Mouse (Mus musculus): ENCODE data around the gene Aak1. TPM values are rescaled to one million over a fixed set of nuclear protein-coding genes. Genes with fewer than 3 reads are reported as not detected.
"Not testable (repeated sequence)": the region's sequence is repeated elsewhere in the genome, so short reads cannot be mapped to it uniquely, and the experiment has no call there.

Gene Aak1
- polyA plus RNA-seq, 1 experiment from 2014 or later: 7.3 TPM

GRCm38 (mm10) chr6:86874711-86875375 is 25.5 kb downstream of the Aak1 start:
- H3K9ac ChIP-seq (ENCODE audit: low read depth, low read length): no peak overlapping the region
- no peaks in the 10 kb centered on the region for H3K36me3 ChIP-seq (ENCODE audit: insufficient read depth, low read length)
- H3K27me3 ChIP-seq (ENCODE audit: insufficient read depth, low read length): no peaks in the 10 kb centered on the region
- DNase-seq (ENCODE audit: low spot score) (no peak), ATAC-seq (replicated peaks; ENCODE audit: low FRiP score, low read depth) (no peak)
- H3K9me3 ChIP-seq (replicated peaks; ENCODE audit: low read length): no peaks in the 10 kb centered on the region
- H3K4me2 ChIP-seq (ENCODE audit: low read length): no peak overlapping the region
- TF ChIP-seq CTCF (IDR thresholded peaks at IDR 0.05; ENCODE audit: low read depth): no peak
- H3K4me1 ChIP-seq (replicated peaks; ENCODE audit: insufficient read depth, low read length): no peaks in the 10 kb centered on the region
- H3K4me3 ChIP-seq (replicated peaks; ENCODE audit: low read depth, low read length): no peak overlapping the region
- 90% methylated on average over 6 of the region's 6 CpGs for WGBS
- H3K27ac ChIP-seq: no peak overlapping the region

- DNase-seq (ENCODE audit: low spot score) (no peak), ATAC-seq (replicated peaks; ENCODE audit: low FRiP score, low read depth) (no peak)
- Histone ChIP-seq H3K27ac (no peak overlapping the region), H3K36me3 (ENCODE audit: insufficient read depth, low read length) (no peaks in the 10 kb centered on the region), H3K9me3 (replicated peaks; ENCODE audit: low read length) (no peaks in the 10 kb centered on the region), H3K27me3 (ENCODE audit: insufficient read depth, low read length) (no peaks in the 10 kb centered on the region), H3K4me3 (replicated peaks; ENCODE audit: low read depth, low read length) (no peak overlapping the region), H3K4me1 (replicated peaks; ENCODE audit: insufficient read depth, low read length) (no peaks in the 10 kb centered on the region), H3K4me2 (ENCODE audit: low read length) (no peak overlapping the region), H3K9ac (ENCODE audit: low read depth, low read length) (no peak overlapping the region)
- no peak for TF ChIP-seq CTCF (IDR thresholded peaks at IDR 0.05; ENCODE audit: low read depth)
- WGBS: 52% methylated on average over 1 of the region's 1 CpGs
Observed at GRCm38 (mm10) chr6:86876451-86876850, 27.1 kb downstream of the Aak1 start.

- H3K27ac ChIP-seq; H3K4me3 ChIP-seq (replicated peaks; ENCODE audit: low read depth, low read length); H3K36me3 ChIP-seq (ENCODE audit: insufficient read depth, low read length); H3K4me1 ChIP-seq (replicated peaks; ENCODE audit: insufficient read depth, low read length); H3K9me3 ChIP-seq (replicated peaks; ENCODE audit: low read length); ATAC-seq (replicated peaks; ENCODE audit: low FRiP score, low read depth); H3K4me2 ChIP-seq (ENCODE audit: low read length); DNase-seq (ENCODE audit: low spot score); H3K9ac ChIP-seq (ENCODE audit: low read depth, low read length); H3K27me3 ChIP-seq (ENCODE audit: insufficient read depth, low read length): not testable (repeated sequence)
- TF ChIP-seq CTCF (IDR thresholded peaks at IDR 0.05; ENCODE audit: low read depth): peak; percentile 23; the same call in 1 of the 2 replicates
- WGBS: 80% methylated on average over 3 of the region's 3 CpGs
Observed at GRCm38 (mm10) chr6:86878656-86879055, 29.3 kb downstream of the Aak1 start.

- no peak overlapping the region for H3K4me2 ChIP-seq (ENCODE audit: low read length)
- no peak for TF ChIP-seq CTCF (IDR thresholded peaks at IDR 0.05; ENCODE audit: low read depth)
- no peak overlapping the region for H3K27ac ChIP-seq
- no peaks in the 10 kb centered on the region for H3K27me3 ChIP-seq (ENCODE audit: insufficient read depth, low read length)
- 73% methylated on average over 4 of the region's 4 CpGs for WGBS
- peak; percentile 24 for DNase-seq (ENCODE audit: low spot score)
- ATAC-seq (replicated peaks; ENCODE audit: low FRiP score, low read depth): no peak
- H3K4me3 ChIP-seq (replicated peaks; ENCODE audit: low read depth, low read length): no peak overlapping the region
- H3K9ac ChIP-seq (ENCODE audit: low read depth, low read length): no peak overlapping the region
- no peaks in the 10 kb centered on the region for H3K4me1 ChIP-seq (replicated peaks; ENCODE audit: insufficient read depth, low read length)
- no peaks in the 10 kb centered on the region for H3K9me3 ChIP-seq (replicated peaks; ENCODE audit: low read length)
- no peaks in the 10 kb centered on the region for H3K36me3 ChIP-seq (ENCODE audit: insufficient read depth, low read length)
Observed at GRCm38 (mm10) chr6:86879314-86879713, 30.0 kb downstream of the Aak1 start.

- no peak overlapping the region for H3K9ac ChIP-seq (ENCODE audit: low read depth, low read length)
- no peaks in the 10 kb centered on the region for H3K4me1 ChIP-seq (replicated peaks; ENCODE audit: insufficient read depth, low read length)
- no peaks in the 10 kb centered on the region for H3K27me3 ChIP-seq (ENCODE audit: insufficient read depth, low read length)
- H3K4me3 ChIP-seq (replicated peaks; ENCODE audit: low read depth, low read length): no peak overlapping the region
- no peak overlapping the region for H3K4me2 ChIP-seq (ENCODE audit: low read length)
- no peaks in the 10 kb centered on the region for H3K9me3 ChIP-seq (replicated peaks; ENCODE audit: low read length)
- 79% methylated on average over 2 of the region's 2 CpGs for WGBS
- H3K27ac ChIP-seq: no peak overlapping the region
- ATAC-seq (replicated peaks; ENCODE audit: low FRiP score, low read depth): no peak
- TF ChIP-seq CTCF (IDR thresholded peaks at IDR 0.05; ENCODE audit: low read depth): no peak
- DNase-seq (ENCODE audit: low spot score): no peak
- no peaks in the 10 kb centered on the region; the same call in 1 of the 2 replicates for H3K36me3 ChIP-seq (ENCODE audit: insufficient read depth, low read length)
Observed at GRCm38 (mm10) chr6:86884230-86884629, 34.9 kb downstream of the Aak1 start.

- no peak for TF ChIP-seq CTCF (IDR thresholded peaks at IDR 0.05; ENCODE audit: low read depth)
- Histone ChIP-seq H3K27ac (no peak overlapping the region), H3K9me3 (replicated peaks; ENCODE audit: low read length) (no peaks in the 10 kb centered on the region), H3K36me3 (ENCODE audit: insufficient read depth, low read length) (no peaks in the 10 kb centered on the region; the same call in 1 of the 2 replicates), H3K9ac (ENCODE audit: low read depth, low read length) (no peak overlapping the region), H3K27me3 (ENCODE audit: insufficient read depth, low read length) (no peaks in the 10 kb centered on the region), H3K4me3 (replicated peaks; ENCODE audit: low read depth, low read length) (no peak overlapping the region), H3K4me1 (replicated peaks; ENCODE audit: insufficient read depth, low read length) (no peaks in the 10 kb centered on the region), H3K4me2 (ENCODE audit: low read length) (no peak overlapping the region)
- 84% methylated on average over 6 of the region's 6 CpGs for WGBS
- no peak for ATAC-seq (replicated peaks; ENCODE audit: low FRiP score, low read depth)
- no peak for DNase-seq (ENCODE audit: low spot score)
Observed at GRCm38 (mm10) chr6:86884746-86885145, 35.4 kb downstream of the Aak1 start.

Data from kidney, postnatal 0 days (tissue).